Mouse (Mus musculus) C3H10T1/2 (cell line): ENCODE data around the gene Pigb. TPM values are rescaled to one million over a fixed set of nuclear protein-coding genes. Genes with fewer than 3 reads are reported as not detected.

Source experiments
- polyA plus RNA-seq, 2 experiments: library from polyadenylated mRNA; unstranded; fragments of >200 nt; fragmentation: generic; extraction: Trizol; gene quantifications; one replicate each; pipeline ENCODE4 v1.2.1; 2012; ENCODE audit warnings: missing spikeins in 2 of 2

Pigb gene
- polyA plus RNA-seq = 1 to 10 TPM; 1.7 to 7.0 TPM

DNA sequence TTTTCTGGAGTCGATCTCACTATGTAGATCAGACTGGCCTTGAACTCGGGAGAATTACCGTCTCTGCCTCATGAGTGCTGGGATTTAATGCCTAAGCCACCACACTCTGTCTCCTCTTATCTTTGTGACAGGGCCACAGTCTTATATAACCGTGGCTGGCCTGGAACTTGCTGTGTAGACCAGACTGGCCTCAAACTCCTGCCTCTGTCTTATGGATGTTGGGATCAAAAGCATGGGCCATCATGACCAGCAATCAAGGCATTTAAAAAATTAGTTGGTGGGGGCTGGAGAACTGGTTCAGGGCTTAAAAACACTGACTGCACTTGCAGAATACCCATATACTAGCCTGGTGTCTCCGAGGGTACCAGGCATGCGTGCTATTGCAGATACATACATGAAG, at the start of gene Pigb:
Gene Pigb (minus strand): TSS at position 299 of the 400 bp plus-strand sequence.

DNA sequence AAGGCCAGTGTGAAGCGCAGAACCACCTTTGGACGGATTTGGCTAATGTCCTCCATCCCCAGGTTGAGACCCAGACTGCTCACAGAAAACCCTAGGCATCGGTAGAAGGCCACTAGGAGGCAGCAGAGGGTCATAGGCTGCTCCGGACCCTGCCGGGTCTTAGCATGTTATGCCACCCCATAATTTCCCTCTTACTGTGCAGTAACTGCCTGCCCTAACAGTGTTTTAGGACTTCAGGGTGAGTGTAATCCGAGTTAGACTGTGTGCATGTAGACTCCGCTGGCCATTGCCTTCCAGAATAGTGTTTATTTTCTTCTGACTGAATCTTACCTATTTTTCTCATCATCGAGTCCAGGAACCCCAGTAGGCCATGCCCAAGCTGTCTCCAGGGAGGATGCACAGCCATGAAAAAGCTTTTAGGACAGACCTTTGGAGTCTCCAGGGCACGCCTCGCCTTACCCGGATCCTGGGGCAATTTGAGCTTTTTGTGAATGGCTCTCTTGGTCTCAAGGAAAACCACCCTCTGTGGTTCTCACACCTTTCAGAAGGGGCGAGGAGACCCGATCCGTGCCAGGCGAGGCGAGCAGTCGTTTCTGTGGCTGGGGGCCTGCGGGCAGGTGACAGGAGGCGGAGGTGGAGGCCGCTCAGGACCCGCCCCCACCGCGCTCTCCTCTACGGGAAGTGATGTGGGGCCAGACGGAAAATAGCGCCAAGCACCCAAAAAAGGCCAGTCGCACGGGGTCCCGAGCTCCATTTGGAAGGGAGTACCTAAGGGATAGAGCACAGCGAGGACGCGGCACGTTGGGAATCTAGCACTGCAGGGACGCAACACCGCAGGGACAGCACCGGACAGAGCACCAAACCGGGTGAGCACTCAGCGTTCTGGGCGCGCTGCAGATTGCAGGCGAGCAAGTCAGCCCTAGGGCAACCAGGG, 4.2 kb upstream of the Pigb start, which contains the start of gene Rab27a:
Gene Rab27a (plus strand): TSS at position 709 of the 934 bp plus-strand sequence.

DNA sequence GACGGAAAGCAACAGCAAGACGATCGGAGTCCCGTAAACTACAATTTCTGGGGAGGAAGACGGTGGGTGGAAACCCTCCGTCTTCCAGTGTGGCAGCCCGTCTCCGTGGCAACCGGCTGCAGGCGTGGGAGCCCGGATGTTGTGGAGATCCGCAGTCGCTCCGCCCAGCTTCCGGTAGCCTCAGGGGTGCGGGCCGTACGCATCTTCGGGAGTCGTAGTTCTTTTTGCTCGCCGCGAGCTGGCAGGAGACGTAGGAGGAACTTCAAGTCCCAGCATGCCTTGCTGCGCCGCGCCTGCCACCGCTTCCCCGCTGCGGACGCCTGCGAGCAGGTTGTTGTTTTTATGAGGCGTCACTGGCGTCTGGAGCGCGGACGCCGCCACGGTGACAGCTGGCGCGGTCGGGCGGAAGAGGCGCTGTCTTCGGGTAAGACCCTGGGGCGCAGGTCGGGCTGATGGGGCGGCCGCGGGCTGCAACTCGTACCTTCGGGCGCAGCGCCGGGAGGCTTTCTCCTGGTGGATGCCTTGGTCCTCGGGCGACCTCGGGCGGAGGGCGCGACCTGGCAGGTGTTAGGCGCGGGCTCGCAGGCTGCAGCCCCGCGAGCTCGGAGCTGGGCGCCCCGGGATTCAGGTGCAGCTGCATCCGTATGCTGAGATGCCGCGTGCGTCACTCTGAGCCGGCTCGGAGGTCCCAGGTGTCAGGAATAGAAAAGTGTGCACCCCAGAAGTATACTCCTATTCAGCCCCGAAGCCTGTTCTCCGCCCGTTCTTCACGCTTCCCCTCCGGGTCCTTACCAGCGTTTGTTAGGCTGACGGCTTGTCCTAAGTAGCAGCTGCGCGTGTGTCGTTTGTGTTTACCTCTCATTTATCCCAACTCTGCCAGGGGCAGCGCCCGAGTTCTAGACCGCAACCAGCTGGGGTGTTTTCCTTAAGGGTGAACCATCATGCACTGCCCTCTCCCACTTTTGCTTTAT, 54.6 kb downstream of the Pigb start, which contains the start of the genes Ccpg1os and Ccpg1:
Gene Ccpg1os (minus strand): TSS at position 133 of the 971 bp plus-strand sequence.
Gene Ccpg1 (plus strand): TSS at position 180 of the 971 bp plus-strand sequence.

DNA sequence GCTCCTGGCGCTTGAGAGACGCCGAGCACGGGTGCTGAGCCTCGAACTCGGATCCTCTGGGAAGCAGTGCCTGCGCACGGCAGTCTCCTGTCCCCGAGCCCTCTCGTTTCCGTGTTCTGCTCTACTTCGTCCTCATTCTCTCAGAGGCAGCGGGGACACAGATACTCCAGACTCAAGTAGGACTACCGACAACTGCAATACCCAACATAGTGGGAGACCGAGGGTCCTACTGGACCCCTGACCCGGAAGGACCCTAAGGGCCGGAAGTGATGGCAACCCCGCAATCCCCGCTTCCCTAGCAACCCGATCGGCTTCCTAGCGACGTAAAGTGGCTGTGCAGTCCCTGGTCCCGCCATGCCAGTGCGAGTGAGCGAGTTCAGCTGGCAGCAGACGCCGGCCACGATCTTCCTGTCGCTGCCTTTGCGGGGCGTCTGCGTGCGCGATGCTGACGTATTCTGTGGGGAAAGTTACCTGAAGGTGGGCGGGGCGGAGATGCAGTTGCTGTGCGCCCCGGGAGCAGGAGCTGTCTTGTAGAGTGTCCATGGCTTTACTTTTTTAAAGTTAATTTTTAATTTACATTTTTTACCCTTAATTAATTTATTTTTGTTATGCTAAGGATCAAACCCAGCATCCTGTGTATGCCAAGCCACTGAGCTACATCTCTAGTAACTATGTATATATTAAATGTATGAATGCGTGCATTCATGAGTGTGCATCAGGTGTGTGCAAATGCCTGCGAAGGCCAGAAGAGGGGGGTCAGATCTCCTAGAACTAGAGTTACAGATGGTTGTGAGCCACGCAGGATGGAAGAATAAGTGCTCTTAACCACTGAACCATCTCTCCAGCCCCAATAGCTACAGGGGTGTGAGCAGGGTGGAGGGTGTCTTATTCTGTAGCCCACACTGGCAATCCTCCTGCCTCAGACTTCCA, 81.4 kb downstream of the Pigb start, which contains the start of the genes Dyx1c1 and Gm44503:
Gene Dyx1c1 (plus strand): TSS at position 265 of the 930 bp plus-strand sequence.
Gene Gm44503 (plus strand): TSS at position 332 of the 930 bp plus-strand sequence.

Other genes starting within 250 kb of the Pigb start
- under 1 TPM; 0.07 to 0.44 TPM for gene Prtg, start 233.5 kb downstream of the Pigb start, polyA plus RNA-seq
- 1 to 10 TPM in 1 of 2 experiments, under 1 TPM in 1; 0.26 to 3.9 TPM for gene Pygo1, start 114.7 kb downstream of the Pigb start, polyA plus RNA-seq
- gene Dyx1c1, start 81.6 kb downstream of the Pigb start, polyA plus RNA-seq = under 1 TPM in 1 of 2 experiments, not detected in 1; 0.44 TPM
- under 1 TPM in 1 of 2 experiments, not detected in 1; 0.02 TPM for gene Gm44503, start 81.5 kb downstream of the Pigb start, polyA plus RNA-seq
- gene Ccpg1os, start 55.0 kb downstream of the Pigb start, polyA plus RNA-seq = 10 to 100 TPM in 1 of 2 experiments, under 1 TPM in 1; 0.98 to 11.3 TPM
- 10 to 100 TPM in 1 of 2 experiments, under 1 TPM in 1; 0.97 to 10.6 TPM for gene Ccpg1, start 54.9 kb downstream of the Pigb start, polyA plus RNA-seq
- under 1 TPM in 1 of 2 experiments, not detected in 1; 0.02 TPM for gene Rab27a, start 4.5 kb upstream of the Pigb start, polyA plus RNA-seq
- not detected for gene Khdc3, start 61.5 kb upstream of the Pigb start, polyA plus RNA-seq
- not detected for gene Gm20509, start 62.1 kb upstream of the Pigb start, polyA plus RNA-seq
- gene Rsl24d1, start 73.0 kb upstream of the Pigb start, polyA plus RNA-seq = 10 to 100 TPM; 13.1 to 41.0 TPM